Mouse (Mus musculus) megakaryocyte progenitor cell, adult 5-6 weeks (primary cell): ENCODE measurements around the gene Fam76b. TPM values are rescaled to one million over a fixed set of nuclear protein-coding genes. Genes with fewer than 3 reads are reported as not detected.
"Not testable (repeated sequence)": the region's sequence is repeated elsewhere in the genome, so short reads cannot be mapped to it uniquely, and the experiment has no call there.

Experiments used
- ATAC-seq: replicated peaks from 2 replicates; pipeline ENCODE4 v1.8.0; 2016; ENCODE audit warnings: mild to moderate bottlenecking, moderate TSS enrichment, inconsistent platforms; ENCODE audit not compliant: poor library complexity
- total RNA-seq, 2 experiments: library from RNA; stranded (forward) in 1 of 2; stranded (reverse) in 1 of 2; fragments of 157-497, 149-512 nt in 1 of 2; fragments of 200-1000 nt in 1 of 2; gene quantifications; 2 replicates each; pipeline versions ENCODE4 v1.2.3 to v1.2.4; 2015 to 2017

The Fam76b gene
- 44.1 and 51.4 TPM in 2 replicates for total RNA-seq (2015)
- 60.5 and 70.5 TPM in 2 replicates for total RNA-seq (2017)

DNA sequence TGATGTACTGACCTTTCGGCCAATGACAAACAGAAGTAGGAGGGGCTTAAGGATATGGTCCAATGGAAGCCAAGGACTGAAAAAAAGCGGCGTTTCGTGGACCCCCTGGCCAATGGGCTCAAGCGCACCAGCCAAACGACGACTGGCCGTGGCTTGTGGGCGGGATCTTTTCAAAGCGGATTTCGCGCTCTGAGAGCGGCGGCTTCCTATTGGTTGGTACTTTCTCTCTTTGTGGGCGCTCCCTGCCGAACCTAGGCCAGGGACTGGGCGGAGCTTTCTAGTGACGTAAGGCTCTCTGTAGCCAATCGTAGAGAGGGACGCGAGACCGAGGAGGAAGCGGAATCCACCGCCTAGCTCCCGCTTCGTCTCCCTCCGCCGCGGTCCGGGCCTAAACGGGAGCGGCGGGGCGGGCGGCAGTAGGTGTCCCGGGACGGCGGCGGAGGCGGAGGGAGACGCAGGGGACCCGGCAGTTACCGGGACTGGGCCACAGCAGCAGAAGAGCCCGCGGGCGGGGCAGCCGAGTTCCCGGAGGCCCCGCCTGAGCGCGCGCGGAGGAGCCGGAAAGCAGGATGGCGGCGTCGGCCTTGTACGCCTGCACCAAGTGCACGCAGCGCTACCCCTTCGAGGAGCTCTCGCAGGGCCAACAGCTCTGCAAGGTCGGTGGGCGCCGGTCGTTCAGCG, at the start of gene Fam76b:
Gene Fam76b (plus strand): TSS at position 311 of the 681 bp plus-strand sequence.
- ATAC-seq: peak; percentile 72

DNA sequence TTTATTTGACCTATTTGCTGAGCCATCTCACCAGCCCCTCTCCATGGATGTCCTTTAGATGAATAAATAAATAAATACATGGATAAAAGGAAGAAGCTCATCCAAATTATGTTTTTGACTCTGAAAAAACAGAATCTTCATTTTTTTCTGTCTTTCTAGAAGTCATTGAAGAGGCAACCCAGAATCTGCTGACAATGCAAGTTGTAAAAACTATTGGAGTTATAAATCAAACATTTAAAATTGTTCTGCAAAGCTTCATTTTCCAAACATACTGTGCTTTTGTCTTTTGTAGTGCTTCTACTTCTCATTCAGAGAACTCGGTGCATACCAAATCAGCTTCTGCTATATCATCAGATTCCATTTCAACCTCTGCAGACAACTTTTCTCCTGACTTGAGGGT, 45.5 kb upstream of the Fam76b start:
- no peak for ATAC-seq

DNA sequence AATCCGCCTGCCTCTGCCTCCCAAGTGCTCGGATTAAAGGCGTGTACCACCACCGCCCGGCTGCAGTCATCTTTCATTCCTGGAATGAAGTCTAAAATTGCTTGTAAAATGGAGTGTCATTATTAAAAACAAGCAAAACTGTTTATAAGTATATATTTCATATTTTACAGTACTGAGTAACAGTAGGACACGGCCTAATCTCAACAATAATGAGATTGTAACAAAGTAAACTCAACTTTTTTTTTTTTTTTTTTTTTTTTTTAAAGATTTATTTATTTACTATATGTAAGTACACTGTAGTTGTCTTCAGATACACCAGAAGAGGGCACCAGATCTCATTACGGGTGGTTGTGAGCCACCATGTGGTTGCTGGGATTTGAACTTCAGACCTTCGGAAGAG, 36.7 kb upstream of the Fam76b start:
- not testable (repeated sequence) for ATAC-seq

DNA sequence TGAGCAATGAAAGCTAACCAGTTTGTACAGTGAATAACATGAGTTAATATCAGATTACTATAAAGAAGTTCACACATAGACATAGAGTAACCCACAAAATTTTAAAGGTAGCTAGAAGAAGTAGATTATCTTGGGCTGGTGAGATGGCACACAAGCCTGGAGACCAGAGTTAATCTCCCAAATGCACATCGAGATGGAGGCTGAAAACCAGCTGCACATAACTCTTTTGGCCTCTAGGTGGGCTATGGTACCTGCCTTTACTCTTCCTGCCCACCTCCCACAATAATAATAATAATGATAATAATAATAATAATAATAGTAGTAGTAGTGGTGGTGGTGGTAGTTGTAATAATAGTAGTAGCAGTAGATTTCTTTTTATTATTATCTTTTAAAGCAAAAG, 33.2 kb upstream of the Fam76b start:
- ATAC-seq: peak; percentile 52; the same call in 1 of the 2 replicates

DNA sequence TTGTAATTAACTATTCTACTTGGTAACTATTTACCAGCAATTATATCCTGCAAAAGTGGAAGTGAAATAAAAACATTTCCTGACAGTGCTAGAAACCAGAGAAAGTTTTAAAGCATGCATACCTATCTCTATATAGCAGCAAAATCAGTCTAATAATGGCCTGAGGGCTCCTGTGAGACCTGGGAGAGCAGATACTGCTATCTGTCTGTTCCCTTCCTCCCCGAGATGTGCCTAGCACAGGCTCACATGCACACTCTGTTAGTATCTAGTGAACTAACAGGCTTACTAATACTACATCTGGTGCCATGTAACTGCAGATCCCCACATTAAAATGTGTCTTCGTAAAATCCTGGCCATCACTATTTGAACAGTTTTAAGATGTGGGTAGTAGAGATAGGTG, 32.8 kb upstream of the Fam76b start:
- no peak for ATAC-seq

DNA sequence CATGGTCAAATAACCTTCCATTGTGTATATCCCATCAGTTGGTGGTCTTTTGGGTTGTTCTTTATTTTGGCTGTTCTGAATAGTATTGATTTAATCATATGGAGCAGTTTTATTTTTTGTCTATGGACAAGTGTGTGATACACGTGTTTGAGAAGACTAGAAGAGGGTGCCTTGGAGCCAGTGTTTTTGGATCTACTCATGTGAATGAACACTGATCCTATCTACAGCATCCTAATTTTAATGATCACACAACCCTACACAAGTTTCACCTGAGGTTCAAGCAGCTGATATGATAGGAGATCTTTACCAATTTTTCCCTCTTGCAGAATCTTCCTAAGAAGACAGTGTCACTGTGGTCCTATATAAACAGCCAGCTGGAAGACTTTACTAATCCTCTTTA, 23.0 kb upstream of the Fam76b start:
- ATAC-seq: no peak

DNA sequence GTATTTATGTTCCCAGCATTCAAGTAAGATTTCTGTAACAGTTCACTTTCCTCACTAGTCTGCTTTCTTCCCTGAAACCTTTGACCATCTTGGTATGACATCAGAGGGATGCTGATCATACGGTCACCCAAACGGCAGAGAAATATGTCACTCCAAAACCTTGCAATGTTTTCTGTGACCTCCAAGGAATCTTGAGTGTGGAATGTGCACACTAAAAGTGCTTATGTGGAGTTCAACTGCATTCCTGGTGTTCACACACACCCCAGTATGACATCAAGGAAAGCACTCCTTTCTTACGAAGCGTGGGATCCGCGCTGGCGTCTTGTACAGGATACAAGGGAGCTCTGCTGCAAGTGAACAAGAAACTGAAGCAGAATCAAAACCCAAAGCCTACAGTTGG, 20.7 kb upstream of the Fam76b start:
- no peak for ATAC-seq

DNA sequence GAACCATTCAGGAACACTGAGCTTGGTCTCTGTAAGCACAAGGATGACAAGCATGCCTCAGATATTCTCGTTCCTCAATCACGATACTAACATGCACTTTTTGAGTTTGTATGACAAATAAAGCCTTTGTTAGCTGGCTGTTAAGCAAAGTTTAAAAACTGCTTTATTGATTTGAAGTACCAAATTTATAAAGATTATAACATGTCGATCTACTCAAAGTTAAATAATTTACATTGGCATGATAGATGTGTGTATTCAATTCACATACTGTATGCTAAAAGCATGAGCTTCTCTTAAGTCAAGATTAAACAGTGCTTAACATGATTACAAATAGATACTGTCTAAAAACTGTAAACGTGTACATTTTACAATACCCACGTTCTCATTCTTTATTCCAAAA, 19.9 kb upstream of the Fam76b start:
- ATAC-seq: no peak

DNA sequence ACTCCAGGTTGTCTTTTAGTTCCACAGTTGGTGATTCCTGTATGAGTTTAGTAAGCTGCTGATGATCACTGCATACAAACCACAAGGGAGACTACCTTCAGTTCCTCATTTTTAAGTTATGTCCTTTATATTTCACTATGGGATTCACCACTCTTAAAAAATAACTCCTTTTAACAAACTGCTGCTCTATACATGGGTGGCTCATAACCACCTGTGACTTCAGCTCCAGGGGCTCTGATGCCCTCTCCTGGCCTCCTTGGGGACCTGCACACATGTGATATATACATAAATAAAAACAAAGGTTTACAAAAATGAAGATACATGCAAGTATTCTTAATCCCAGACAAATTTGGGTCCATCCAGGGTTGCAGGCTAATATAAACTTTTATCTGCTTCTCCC, 17.6 kb upstream of the Fam76b start:
- peak; percentile 83 for ATAC-seq

DNA sequence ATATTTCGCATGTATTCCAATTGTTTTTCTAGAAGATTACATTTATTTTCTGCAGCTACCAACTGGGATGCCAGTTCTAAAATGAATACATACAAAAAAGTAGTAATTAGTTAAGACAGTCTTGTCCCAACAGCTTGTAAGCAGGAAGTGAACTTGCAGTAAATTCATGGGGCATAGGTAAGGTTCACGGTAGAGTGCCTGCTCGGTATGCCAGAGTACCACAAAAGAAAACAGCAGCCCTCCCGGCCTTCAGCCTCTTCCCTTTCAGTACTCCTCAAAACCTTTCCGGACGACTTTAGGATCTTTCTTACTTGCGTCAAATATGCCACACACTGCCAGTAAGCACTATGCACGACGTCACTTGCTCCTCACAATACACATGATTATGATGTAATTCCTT, 9.1 kb upstream of the Fam76b start:
- ATAC-seq: no peak

DNA sequence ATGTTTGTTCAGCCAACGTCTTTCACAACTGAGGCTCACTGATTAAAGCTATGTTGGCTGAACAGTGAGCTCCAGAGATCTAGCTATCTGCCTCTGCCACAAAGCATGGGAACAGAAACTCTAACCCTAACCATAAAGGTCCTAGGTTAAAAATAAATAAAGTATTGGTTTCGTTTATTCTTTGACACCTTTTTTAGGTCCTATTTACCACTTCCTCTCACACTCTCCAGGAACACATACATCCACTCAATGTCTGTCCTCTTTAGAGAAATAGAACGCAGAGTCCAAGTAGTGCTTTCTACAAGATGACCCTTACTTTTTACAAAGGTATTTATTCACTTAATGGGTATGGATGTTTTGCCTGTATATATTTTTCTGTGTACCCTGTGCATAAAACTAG, 6.7 kb upstream of the Fam76b start:
- ATAC-seq: no peak

DNA sequence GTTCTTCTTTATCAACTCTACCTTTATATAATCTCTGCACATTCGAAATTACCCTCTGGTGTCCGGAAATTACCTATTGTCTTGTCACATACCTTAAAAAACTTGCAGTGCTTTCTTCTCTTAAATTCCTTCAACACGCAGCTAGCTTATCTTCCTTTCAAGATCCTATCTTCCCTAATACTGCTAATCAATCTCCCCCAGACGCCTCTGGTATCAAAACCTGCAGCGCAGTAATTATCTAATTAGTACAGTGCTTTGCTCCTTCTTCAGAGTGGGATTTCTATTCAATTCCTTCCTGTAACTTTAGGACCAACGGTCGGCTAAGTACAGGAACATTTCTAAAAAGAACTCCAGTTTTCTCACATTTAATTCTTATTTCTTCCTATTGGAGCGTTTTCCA, 1.6 kb upstream of the Fam76b start:
- ATAC-seq: no peak

DNA sequence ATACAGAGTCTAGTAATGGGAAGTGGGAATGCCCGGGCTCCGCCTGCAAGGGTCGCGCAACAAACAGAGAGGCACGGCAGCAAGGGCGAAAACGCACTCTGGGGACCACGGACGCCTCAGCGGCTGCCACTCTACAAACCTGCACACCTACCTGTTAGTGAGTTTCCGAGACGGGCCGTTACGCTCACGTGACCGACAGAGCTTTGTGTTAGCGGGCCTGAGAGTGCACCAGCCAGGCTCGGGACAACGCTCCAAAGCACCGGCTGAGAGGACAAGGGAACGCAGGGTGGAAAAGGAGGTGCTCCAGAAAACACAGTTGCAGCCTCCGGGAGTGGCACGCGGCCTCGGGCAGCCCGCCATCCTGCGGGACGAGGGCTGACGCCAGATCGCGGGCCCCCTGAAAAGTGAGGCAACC, 1.1 kb upstream of the Fam76b start:
- peak; percentile 13 for ATAC-seq

DNA sequence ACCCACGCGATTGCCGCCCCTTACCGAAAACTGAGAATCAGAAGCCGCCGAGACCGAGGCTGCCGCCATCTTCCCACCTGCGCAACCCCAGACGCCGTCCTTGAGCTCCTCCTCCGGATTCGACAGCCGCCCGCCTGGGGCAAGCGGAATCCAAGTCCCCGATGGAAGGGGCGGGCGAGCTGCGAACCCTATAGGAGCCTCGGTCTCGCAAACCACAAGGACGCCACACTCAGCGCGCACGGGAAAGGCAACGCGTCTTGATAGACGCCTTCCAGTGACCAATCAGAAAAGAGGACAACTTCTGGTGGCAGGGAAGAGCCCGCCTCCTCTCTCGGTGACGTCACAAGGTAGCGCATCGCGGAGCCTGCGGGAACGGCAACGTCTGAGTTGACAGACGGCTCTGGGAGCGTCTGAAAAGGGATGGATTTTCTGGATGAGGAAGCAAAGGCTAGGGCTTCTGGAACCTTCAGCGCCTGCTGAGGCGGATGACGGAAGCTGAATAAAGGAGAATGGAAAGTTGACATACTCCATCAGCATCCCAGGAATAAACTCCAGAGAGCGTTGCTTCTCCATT, 597 bp upstream of the Fam76b start, which contains the start of gene Cep57:
Gene Cep57 (minus strand): TSS at position 276 of the 574 bp plus-strand sequence.
- peak; percentile 75 for ATAC-seq

DNA sequence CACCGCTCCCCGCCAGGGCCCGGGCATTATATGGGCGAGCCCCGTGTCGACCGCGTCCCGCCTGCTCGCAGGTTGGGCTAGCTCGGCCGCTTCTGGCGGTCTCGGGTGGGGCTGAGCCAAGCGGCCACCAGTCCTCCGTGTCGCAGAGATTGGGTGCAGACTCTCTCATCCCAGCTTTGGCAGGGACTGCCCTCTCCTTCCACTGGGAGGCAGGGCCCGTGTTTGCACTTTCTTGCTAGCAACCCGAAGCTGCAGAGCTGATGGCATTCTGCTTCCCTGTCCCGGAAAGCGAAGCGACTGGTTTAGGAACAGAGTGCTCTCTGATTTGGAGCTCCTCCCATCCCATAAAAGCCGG, 548 bp downstream of the Fam76b start:
- peak; percentile 8 for ATAC-seq

DNA sequence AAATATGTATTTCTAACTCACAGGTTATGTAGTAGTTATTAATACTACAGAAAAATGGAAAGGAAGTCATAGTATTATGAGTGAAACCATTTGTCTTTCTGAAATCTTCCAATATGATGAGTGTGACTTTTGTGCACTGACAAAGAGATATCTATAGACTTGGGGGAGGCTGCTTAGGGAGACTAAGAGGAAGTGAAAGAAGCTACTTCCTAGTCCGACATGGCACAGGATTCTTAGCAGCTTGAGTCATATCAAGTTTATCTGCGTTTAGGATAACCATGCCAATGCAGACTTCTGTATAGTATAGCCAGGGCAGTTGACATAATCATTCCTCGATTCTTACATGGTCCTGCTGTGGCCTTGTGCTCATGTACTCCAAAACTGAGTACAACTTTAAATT, 7.7 kb downstream of the Fam76b start:
- peak; percentile 94 for ATAC-seq

DNA sequence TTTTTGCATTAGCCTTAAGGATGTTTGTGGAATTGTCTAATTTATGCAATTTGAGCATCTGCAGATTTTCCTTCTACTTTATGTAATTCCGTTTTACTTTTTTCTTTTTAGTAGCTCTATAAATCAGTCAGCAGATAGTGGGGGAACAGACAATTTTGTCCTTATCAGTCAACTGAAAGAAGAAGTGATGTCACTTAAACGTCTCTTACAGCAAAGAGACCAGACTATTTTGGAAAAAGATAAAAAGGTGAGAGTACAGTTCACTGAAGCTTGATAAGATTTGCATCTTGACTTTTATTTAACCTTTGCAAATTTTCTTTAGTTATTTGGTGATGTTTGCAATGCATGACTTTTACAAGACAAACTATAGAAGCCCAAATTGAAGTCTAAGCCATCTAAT, 9.2 kb downstream of the Fam76b start:
- no peak for ATAC-seq

DNA sequence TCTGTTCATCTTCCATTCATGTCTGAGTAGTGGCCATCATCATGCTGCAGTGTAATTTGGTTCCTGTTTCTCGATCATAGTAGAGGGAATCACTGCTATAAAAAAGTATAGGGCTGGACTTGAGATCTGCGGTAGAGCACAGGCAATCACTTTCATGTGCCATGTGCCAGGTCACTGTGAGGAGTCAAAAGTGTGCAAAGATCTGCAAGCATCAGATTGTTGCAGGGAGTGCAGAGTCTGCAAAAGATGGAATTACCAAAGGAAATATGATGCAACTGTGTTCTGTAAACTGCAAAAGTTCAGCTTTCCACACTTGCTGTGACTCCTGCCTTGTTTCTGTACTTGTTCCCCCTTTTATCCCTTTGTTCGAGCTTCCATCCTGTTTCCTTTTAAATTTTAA, 20.1 kb downstream of the Fam76b start:
- ATAC-seq: peak; percentile 24; the same call in 1 of the 2 replicates

DNA sequence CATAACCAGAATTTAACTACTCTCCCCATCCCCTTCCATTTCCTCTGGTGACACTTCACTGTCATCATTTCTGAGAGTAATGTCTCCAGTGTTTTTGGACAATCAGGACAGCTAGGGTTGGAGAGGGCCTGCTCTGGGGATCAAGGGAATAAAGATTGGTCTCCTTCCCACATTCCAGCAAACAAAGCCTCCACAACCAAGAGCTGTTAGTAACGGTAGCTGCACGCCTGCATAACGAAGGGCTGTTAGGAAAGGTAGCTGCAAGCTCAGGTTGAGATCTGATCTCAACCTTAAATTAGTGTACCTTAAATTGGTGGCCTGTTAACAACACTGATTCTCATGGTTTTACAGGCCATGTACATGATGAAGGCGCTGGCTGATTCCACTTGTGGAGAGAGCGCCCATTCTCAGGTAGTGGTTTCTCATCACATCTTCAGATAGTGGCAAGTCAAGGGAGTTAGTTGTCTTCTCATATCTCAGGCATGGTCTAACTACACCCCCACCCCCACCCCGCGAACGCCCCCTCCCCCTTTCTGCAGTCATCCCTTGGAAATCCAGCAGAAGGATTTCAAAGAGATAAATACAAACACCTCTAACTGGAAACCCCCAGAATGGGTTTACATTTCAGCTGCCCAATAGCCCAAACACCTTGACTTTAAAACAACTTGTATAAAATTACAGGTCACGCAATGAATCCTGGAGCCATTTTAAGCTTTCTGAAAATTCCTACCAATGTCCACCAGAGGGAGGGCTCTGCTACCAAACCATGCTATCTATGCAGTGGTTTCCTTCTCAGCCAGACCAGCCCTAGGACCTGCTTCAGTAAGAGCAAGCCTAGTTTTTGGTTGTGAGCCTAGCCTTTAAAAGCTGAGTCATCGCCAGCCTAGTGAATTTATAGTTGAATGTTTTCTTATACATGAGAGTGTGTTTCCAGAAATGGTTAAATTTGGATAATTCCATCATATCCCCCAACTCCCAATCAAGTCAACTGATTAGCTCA, 21.3 kb downstream of the Fam76b start:
- peak; percentile 98 for ATAC-seq

DNA sequence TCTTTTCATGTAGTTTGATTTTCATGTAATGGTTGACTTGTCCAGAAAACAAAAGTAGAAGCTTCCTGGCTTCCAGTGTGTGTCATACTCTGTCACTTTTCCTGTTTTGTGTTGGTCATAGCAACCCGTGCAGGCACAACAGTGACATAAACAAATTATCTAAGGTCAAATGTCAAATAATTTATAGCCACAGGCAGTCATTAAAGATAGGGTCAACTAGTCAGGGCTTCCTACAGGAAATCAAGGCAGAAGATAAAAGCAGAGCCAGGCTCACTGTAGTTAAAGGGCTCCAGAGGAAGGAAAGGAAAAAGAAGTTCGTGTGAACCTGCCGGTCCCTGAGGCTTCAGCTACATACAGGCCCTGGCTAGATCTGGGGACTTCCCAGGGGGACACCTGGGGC, 26.4 kb downstream of the Fam76b start:
- ATAC-seq: no peak

DNA sequence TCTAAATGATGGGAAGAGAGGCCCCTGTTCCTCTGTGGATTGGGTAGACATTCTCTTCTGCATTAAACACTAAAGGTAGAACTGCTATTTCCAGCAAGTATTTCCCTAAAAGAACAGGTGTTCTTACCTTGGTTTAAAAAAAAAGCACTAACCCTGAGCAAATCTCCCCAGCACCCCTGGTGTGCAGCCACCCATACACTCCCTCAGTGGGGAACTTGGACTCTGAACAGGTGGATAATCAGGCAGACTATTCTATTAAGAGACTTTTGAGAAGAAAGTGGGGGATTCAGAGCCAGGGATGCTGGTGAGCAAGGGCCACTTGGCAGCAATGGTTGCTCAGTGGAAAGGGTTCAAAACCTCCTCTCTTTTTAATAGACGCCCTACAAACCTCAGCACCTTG, 28.7 kb downstream of the Fam76b start:
- no peak for ATAC-seq

DNA sequence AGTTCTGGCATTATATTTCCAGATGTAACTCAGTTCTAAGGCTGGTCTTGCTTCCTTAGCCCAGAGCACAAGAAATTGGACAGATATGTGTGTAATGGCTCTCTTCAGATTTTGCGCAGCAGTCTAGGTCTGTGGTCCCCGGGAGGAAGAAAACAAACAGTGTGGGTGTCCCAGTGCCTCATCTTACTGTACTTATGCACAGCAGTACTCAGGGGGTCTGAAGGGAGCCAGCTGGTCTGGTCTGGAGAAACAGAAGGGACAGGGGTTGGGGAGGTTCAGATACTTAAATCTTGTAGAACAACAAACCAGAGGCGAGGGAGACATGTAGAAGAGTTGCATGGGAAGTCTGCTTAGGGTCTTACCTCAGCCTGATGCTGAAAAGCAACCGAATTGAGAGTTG, 29.3 kb downstream of the Fam76b start:
- ATAC-seq: no peak
